Mouse (Mus musculus): ENCODE data around the gene Cyp2c67.
"Not testable (repeated sequence)": the region's sequence is repeated elsewhere in the genome, so short reads cannot be mapped to it uniquely, and the experiment has no call there.

The Cyp2c67 gene

DNA sequence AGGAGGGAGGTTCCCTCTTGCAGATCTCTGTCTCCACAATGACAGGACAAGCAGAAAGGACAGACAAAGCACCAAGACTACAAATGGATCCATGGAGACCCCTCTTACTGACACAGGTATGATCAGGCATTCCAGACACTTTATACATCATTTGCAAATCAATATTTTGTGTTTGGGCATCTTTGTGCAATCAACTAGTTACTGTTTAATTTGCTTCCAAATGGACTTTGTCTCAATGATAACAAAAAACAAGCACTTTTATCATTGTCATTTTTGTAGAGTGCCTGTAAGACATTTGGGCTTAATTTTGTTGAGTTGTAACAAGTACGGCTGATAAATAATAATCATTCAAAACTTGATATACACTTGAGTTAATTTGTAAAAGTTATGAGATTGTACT is at the start of gene Cyp2c67:
Gene Cyp2c67, minus strand, starts transcription at position 114 of the 400 bp plus-strand sequence.
- DNase-seq (ENCODE audit: low spot score in 2 of 2): no peak

DNA sequence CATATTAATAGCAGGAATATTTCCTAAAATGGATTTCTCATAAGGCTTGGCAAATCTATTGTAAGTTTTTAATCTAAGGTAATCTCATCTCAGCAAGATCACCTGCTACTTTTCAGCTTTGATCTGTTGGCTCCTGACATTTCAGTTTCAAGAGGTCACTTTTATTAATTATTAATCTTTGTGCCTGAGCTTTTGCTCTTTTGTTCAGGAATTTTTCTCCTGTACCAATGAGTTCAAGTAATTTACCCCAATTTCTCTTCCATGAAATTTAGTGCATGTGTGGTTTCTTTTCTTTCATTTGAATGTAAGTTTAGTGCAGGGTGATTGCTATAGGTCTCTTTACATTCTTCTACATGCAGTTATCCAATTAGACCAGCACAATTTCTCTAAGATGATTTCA is 16.8 kb upstream of the Cyp2c67 start:
- not testable (repeated sequence) for DNase-seq (ENCODE audit: low spot score in 2 of 2)

DNA sequence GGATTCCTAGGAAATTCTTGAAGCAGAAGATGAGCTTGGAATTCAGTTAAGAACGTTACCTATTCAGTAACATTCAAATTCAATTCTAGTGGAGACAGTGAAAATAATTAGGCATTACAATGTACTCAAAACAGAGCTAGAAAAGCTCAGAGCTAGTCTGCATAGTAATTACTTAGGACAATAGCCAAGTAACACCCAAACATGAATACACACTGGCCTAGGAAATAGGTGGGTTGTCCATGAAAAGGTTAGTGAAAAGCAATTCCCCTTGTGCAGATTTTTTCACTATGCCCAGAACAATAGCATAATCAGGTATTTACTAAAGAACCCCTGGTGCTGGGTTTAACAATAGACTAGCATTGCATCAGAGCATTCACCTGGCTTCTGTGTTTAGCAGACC is 3.5 kb upstream of the Cyp2c67 start:
- no peak for DNase-seq (ENCODE audit: low spot score in 2 of 2)

GRCm38 (mm10) chr19:39647519-39647918 is 1.3 kb downstream of the Cyp2c67 start:
- DNase-seq (ENCODE audit: low spot score in 2 of 2): no peak

- not testable (repeated sequence) for DNase-seq (ENCODE audit: low spot score in 2 of 2)
Measured at GRCm38 (mm10) chr19:39644551-39644950, 4.3 kb downstream of the Cyp2c67 start.

Data from left cerebral cortex, adult 9 months (tissue).